Mouse (Mus musculus) cerebellum, adult 2 months (tissue): ENCODE measurements around the gene Fam57b. TPM values are rescaled to one million over a fixed set of nuclear protein-coding genes. Genes with fewer than 3 reads are reported as not detected.
A peak's percentile ranks its signal among the peaks of the same experiment; 100 is the strongest.

Experiments
- DNase-seq, 2 experiments: peaks; one replicate each; pipeline ENCODE4 v3.0.0; 2021
- H3K27ac ChIP-seq: fragments of 200-500 bp; 2 replicates; pipeline ENCODE4 v1.5.1; 2012; ENCODE audit warnings: low read length, control low read depth, inconsistent platforms; ENCODE audit not compliant: insufficient read depth
- H3K27me3 ChIP-seq: fragments of 200-500 bp; 2 replicates; pipeline ENCODE4 v1.6.1; 2012; ENCODE audit warnings: inconsistent platforms, mild to moderate bottlenecking, low read length, moderate library complexity; ENCODE audit not compliant: control insufficient read depth, insufficient read depth
- H3K4me1 ChIP-seq: fragments of 200-500 bp; 2 replicates; pipeline ENCODE4 v1.6.1; 2011; ENCODE audit warnings: low read length; ENCODE audit not compliant: control insufficient read depth, insufficient read depth
- H3K4me3 ChIP-seq: fragments of 200-500 bp; replicated peaks from 2 replicates; pipeline ENCODE3; 2011; ENCODE audit warnings: mild to moderate bottlenecking, low read depth, low read length, control low read depth; ENCODE audit not compliant: insufficient read depth
- CTCF ChIP-seq: fragments of 200-500 bp; IDR thresholded peaks from 2 replicates; pipeline ENCODE4 v1.5.1; 2011; ENCODE audit warnings: low read depth, mild to moderate bottlenecking, control low read depth, low read length, moderate library complexity, borderline replicate concordance; ENCODE audit not compliant: insufficient read depth
- POLR2A ChIP-seq: fragments of 200-500 bp; IDR thresholded peaks from 2 replicates; pipeline ENCODE4 v1.6.1; 2011; ENCODE audit warnings: low read length, control low read depth, borderline replicate concordance; ENCODE audit not compliant: insufficient read depth
- WGBS: fragments of 180-500 bp; shearing (Covaris S2); methylation state at CpG from one replicate; pipeline ENCODE4 v1.1.7; 2018; 5-methylcytosine and 5-hydroxymethylcytosine counted together
- polyA plus RNA-seq: library from polyadenylated mRNA; depleted of rRNA; stranded (reverse); fragments of >200 nt; gene quantifications from 2 replicates; pipeline ENCODE4 v1.2.3, GENCODE M21; 2012

Gene Fam57b
- polyA plus RNA-seq, 1 experiment = 196 TPM

DNA sequence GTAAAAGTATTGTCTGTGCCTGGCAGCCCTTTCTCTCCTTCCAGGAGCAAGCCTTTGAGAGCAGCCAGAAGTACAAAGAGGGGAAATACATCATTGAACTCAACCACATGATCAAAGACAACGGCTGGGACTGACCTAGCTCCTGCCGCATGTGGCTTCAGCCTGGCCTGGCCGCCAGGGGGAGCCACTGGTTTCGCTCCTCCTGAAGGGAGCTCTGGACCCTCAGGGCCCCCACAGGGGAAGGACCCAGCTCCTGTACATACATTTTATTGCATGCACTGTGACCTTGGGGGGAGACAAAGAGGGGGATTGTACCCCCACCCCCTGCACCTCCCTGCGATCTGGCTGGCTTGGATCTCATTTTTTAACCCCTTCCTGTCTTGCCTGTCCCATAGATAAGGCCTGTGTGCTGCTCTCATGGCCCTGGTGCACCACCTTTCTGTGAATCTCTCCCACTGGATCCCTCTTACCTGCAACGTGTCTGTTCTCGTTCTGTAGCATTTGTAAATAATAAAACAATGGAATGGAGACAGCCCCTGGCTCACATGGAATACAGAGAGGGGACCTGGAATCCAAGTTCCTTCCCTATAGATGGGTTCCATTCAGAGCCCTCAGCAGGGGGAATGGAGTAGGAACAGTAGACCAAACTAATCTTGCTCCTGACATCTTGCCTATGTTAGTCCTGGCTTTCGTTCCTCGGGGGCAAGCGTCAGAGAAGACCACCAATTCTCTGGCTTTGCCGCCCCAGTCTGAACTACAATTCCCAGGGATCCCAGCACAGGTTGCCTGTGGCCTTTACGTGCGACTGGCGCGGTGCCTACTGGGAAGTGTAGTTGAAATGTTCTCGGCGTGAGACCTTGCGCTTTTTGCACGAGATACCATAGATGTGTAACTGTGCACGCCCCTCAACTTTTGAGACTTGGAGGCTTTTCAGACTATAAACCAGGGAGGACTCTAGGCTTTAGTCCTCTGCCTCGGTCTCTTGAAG lies 17.2 kb upstream of the Fam57b start:
- no peak overlapping the region for H3K27ac ChIP-seq
- WGBS = 1% methylated on average over 21 of the region's 21 CpGs
- H3K4me1 ChIP-seq = peaks cover 28% of the 10 kb centered on the region
- peak overlapping the region; percentile 53 for H3K4me3 ChIP-seq
- TF ChIP-seq CTCF (peak; percentile 70), POLR2A (0 out of 2 replicates have a peak, but pooled peaks have one; percentile 47)
- DNase-seq = peak; percentile 86 to 89
- H3K27me3 ChIP-seq = no peaks in the 10 kb centered on the region

DNA sequence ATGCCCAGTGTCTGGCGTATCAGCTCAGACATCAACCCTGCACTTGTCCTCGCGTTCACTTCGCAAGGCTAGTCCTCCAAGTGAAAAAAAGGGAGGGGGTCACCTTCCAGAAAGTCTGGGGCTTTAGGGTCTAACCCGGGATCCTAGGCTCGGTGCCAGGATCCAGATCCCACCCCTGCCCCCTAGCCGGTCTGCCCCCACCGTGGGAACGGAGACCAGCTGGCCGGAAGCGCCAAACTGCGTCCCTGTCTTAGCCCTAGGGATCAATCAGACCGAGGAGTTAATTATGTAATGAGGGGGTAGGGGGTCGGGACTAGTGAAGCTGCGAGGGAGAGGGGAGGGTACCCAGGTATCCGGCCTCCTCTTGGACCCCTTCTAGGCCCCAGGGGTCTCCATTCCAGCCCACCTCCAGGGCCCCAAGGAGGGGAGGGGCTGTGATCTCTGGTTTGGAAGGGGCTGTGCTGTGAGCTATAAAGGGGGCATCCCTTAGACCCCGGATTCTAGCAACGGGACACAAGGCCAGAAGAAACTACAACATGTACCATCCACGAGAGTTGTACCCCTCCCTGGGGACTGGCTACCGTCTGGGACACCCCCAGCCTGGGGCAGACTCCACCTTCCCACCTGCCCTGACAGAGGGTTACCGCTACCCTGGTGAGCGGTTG lies 16.4 kb upstream of the Fam57b start, which contains the start of gene Tbx6:
Tbx6 (plus strand) TSS at position 513 of the 665 bp plus-strand sequence.
- Histone ChIP-seq H3K27ac (peak within 1 kb of the TSS; percentile 16; the same call in 1 of the 2 replicates), H3K27me3 (no peaks in the 10 kb centered on the region), H3K4me3 (peak within 1 kb of the TSS; percentile 53), H3K4me1 (peaks cover 20% of the 10 kb centered on the region; the same call in 1 of the 2 replicates)
- WGBS = 4% methylated on average over 22 of the region's 22 CpGs
- DNase-seq = peak in 1 of 2 experiments; percentile 29
- TF ChIP-seq CTCF = no peak
- no peak for TF ChIP-seq POLR2A

DNA sequence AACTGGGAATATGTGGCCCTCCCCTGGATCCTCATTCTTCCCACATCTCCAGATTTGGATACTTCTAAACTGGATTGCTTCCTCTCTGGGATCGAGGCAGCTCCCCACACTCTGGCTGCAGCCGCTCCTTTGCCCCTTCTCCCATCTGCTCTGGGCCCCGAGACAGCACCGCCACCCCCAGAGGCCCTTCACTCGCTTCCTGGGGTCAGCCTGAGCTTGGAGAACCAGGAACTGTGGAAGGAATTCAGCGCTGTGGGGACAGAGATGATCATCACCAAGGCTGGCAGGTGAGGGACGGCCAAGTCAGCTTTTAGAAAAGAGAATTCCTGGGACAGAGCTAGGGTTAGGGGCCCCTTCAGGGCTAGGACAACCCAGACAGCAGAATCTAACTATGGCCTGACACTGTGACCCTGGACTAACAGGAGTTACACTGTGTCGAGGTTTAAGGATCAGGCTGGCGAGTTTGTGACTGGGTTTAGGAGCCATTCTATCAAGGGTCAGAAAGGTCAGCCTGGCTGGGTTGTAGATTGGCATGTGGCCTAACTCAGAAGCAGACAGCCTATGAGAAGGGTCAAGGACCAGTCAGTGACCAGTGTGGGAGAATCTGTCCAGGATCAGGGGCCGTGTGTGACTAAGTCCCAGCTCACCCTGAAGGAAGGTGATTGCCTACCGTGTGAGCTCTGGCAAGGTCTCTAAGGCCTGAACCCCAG lies 15.7 kb upstream of the Fam57b start:
- Histone ChIP-seq H3K4me3 (no peak overlapping the region), H3K27ac (0 out of 2 replicates have a peak overlapping the region, but pooled peaks have one; percentile 16), H3K27me3 (no peaks in the 10 kb centered on the region), H3K4me1 (peaks cover 19% of the 10 kb centered on the region; the same call in 1 of the 2 replicates)
- 46% methylated on average over 11 of the region's 11 CpGs for WGBS
- DNase-seq = peak in 1 of 2 experiments; percentile 29
- TF ChIP-seq POLR2A (no peak), CTCF (no peak)

DNA sequence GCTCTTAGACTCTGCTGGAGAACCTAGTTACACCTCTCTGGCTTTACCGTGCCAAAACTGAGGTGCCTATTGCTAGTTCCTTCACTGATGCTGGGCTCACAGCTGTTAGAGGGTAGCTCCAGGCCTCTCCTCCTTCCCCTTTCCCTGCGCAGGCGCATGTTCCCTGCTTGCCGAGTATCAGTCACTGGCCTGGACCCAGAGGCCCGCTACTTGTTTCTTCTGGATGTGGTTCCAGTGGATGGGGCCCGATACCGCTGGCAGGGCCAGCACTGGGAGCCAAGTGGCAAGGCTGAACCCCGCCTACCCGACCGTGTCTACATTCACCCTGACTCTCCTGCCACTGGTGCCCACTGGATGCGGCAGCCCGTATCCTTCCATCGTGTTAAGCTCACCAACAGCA lies 14.8 kb upstream of the Fam57b start:
- H3K27me3 ChIP-seq = no peaks in the 10 kb centered on the region
- H3K4me3 ChIP-seq = no peak overlapping the region
- TF ChIP-seq CTCF = no peak
- no peak for TF ChIP-seq POLR2A
- DNase-seq = peak in 1 of 2 experiments; percentile 25
- no peak overlapping the region for H3K27ac ChIP-seq
- 58% methylated on average over 13 of the region's 13 CpGs for WGBS
- peaks cover 18% of the 10 kb centered on the region; the same call in 1 of the 2 replicates for H3K4me1 ChIP-seq

GRCm38 (mm10) chr7:126784469-126784868 lies 13.0 kb upstream of the Fam57b start:
- Histone ChIP-seq H3K27me3 (no peaks in the 10 kb centered on the region), H3K4me1 (peaks cover 12% of the 10 kb centered on the region; the same call in 1 of the 2 replicates), H3K27ac (no peak overlapping the region), H3K4me3 (no peak overlapping the region)
- DNase-seq = no peak
- WGBS = 63% methylated on average over 7 of the region's 7 CpGs
- no peak for TF ChIP-seq POLR2A
- TF ChIP-seq CTCF = no peak

- TF ChIP-seq POLR2A = no peak
- TF ChIP-seq CTCF = no peak
- DNase-seq = no peak
- Histone ChIP-seq H3K27me3 (no peaks in the 10 kb centered on the region), H3K4me3 (no peak overlapping the region), H3K27ac (no peak overlapping the region), H3K4me1 (peaks cover 9% of the 10 kb centered on the region; the same call in 1 of the 2 replicates)
- WGBS = 65% methylated on average over 4 of the region's 4 CpGs
Observed at GRCm38 (mm10) chr7:126785056-126785455, 12.4 kb upstream of the Fam57b start.

GRCm38 (mm10) chr7:126786142-126786541 lies 11.3 kb upstream of the Fam57b start:
- WGBS = 87% methylated on average over 14 of the region's 14 CpGs
- DNase-seq = no peak
- no peak overlapping the region for H3K27ac ChIP-seq
- no peak for TF ChIP-seq CTCF
- TF ChIP-seq POLR2A = no peak
- H3K4me3 ChIP-seq = no peak overlapping the region
- 0 out of 2 replicates have a peak, but pooled peaks cover 3% of the 10 kb centered on the region for H3K4me1 ChIP-seq
- H3K27me3 ChIP-seq = no peaks in the 10 kb centered on the region
